Mouse (Mus musculus) intestine, embryonic 16.5 days (tissue): ENCODE results near the gene Xpo1. TPM values are rescaled to one million over a fixed set of nuclear protein-coding genes. Genes with fewer than 3 reads are reported as not detected.
"Not testable (repeated sequence)": the region's sequence is repeated elsewhere in the genome, so short reads cannot be mapped to it uniquely, and the experiment has no call there.

Source experiments
- ATAC-seq: fragments of 200-750 bp; cut with Nextera tagmentation; 2 replicates; pipeline ENCODE4 v1.8.0; 2017; ENCODE audit warnings: moderate TSS enrichment, moderate library complexity
- H3K27ac ChIP-seq: fragments of 300-500 bp; sonication (generic); 2 replicates; pipeline ENCODE4 v1.5.1; 2014; ENCODE audit warnings: mild to moderate bottlenecking, low read length
- H3K27me3 ChIP-seq: fragments of 300-500 bp; sonication (generic); replicated peaks from 2 replicates; pipeline ENCODE4 v1.6.1; 2014; ENCODE audit warnings: low read length, control low read depth, mixed read lengths; ENCODE audit not compliant: control insufficient read depth, insufficient read depth
- H3K36me3 ChIP-seq: fragments of 300-500 bp; sonication (generic); 2 replicates; pipeline ENCODE4 v1.6.1; 2014; ENCODE audit warnings: low read length, control low read depth; ENCODE audit not compliant: control insufficient read depth, insufficient read depth
- H3K4me1 ChIP-seq: fragments of 300-500 bp; sonication (generic); 2 replicates; pipeline ENCODE4 v1.6.1; 2014; ENCODE audit warnings: low read length, control low read depth, mixed read lengths; ENCODE audit not compliant: control insufficient read depth, insufficient read depth
- H3K4me2 ChIP-seq: fragments of 300-500 bp; sonication (generic); 2 replicates; pipeline ENCODE4 v1.6.1; 2014; ENCODE audit warnings: low read depth, low read length, control low read depth
- H3K4me3 ChIP-seq: fragments of 300-500 bp; sonication (generic); 2 replicates; pipeline ENCODE4 v1.5.1; 2014; ENCODE audit warnings: mild to moderate bottlenecking, low read length
- H3K9ac ChIP-seq: fragments of 300-500 bp; sonication (generic); 2 replicates; pipeline ENCODE4 v1.6.1; 2014; ENCODE audit warnings: low read depth, low read length
- H3K9me3 ChIP-seq: fragments of 300-500 bp; sonication (generic); 2 replicates; pipeline ENCODE4 v1.6.1; 2016; ENCODE audit warnings: low read length, control low read depth; ENCODE audit not compliant: control insufficient read depth
- WGBS: fragments of 180-500 bp; shearing (Covaris S2); extraction: QIAGEN DNeasy Blood & Tissue Kit; methylation state at CpG from one replicate; pipeline ENCODE4 v1.1.7; 2014; 5-methylcytosine and 5-hydroxymethylcytosine counted together
- polyA plus RNA-seq: library from polyadenylated mRNA; unstranded; fragments of >200 nt; fragmentation: Nextera tagmentation; extraction: Ambion mirVana; gene quantifications from 2 replicates; pipeline ENCODE4 v1.2.1, GENCODE M21; 2015

Gene Xpo1
- polyA plus RNA-seq, 1 experiment from 2014 or later = 49.6 TPM

- not testable (repeated sequence) for H3K4me2 ChIP-seq, H3K27me3 ChIP-seq, H3K9me3 ChIP-seq, H3K27ac ChIP-seq, ATAC-seq, H3K4me1 ChIP-seq, H3K4me3 ChIP-seq, H3K9ac ChIP-seq
- peaks cover 25% of the 10 kb centered on the region; the same call in 1 of the 2 replicates for H3K36me3 ChIP-seq
- 81% methylated on average over 4 of the region's 4 CpGs for WGBS
Measured at GRCm38 (mm10) chr11:23288866-23289265, 33.0 kb downstream of the Xpo1 start.

- Histone ChIP-seq H3K4me1 (no peaks in the 10 kb centered on the region), H3K4me3 (no peak overlapping the region), H3K4me2 (no peak overlapping the region), H3K27me3 (no peaks in the 10 kb centered on the region), H3K9ac (no peak overlapping the region), H3K36me3 (peaks cover 19% of the 10 kb centered on the region), H3K27ac (no peak overlapping the region), H3K9me3 (no peaks in the 10 kb centered on the region)
- no peak for ATAC-seq
- WGBS = 97% methylated on average over 2 of the region's 2 CpGs
Measured at GRCm38 (mm10) chr11:23297379-23297778, 41.5 kb downstream of the Xpo1 start.

- H3K4me1 ChIP-seq = no peaks in the 10 kb centered on the region
- peaks cover 17% of the 10 kb centered on the region for H3K36me3 ChIP-seq
- H3K9ac ChIP-seq = no peak overlapping the region
- H3K4me2 ChIP-seq = no peak overlapping the region
- no peak overlapping the region for H3K4me3 ChIP-seq
- H3K27me3 ChIP-seq = no peaks in the 10 kb centered on the region
- H3K27ac ChIP-seq = no peak overlapping the region
- 88% methylated on average over 2 of the region's 2 CpGs for WGBS
- ATAC-seq = no peak
- H3K9me3 ChIP-seq = no peaks in the 10 kb centered on the region
Measured at GRCm38 (mm10) chr11:23298301-23298700, 42.5 kb downstream of the Xpo1 start.

GRCm38 (mm10) chr11:23299910-23300309 is 44.1 kb downstream of the Xpo1 start:
- Histone ChIP-seq H3K27ac (no peak overlapping the region), H3K9me3 (no peaks in the 10 kb centered on the region), H3K27me3 (no peaks in the 10 kb centered on the region), H3K36me3 (peaks cover 8% of the 10 kb centered on the region; the same call in 1 of the 2 replicates), H3K4me2 (no peak overlapping the region), H3K4me1 (0 out of 2 replicates have a peak, but pooled peaks cover 2% of the 10 kb centered on the region), H3K4me3 (no peak overlapping the region), H3K9ac (no peak overlapping the region)
- ATAC-seq = peak; percentile 19
- 92% methylated on average over 1 of the region's 1 CpGs for WGBS

- no peak for ATAC-seq
- 69% methylated on average over 1 of the region's 1 CpGs for WGBS
Measured at GRCm38 (mm10) chr11:23303126-23303525, 47.3 kb downstream of the Xpo1 start.

GRCm38 (mm10) chr11:23305101-23305672 is 49.3 kb downstream of the Xpo1 start:
- Histone ChIP-seq H3K4me2 (peak overlapping the region; percentile 72), H3K27ac (peak overlapping the region; percentile 99), H3K9ac (peak overlapping the region; percentile 98), H3K4me3 (peak overlapping the region; percentile 96), H3K4me1 (peaks cover 15% of the 10 kb centered on the region)
- H3K36me3 ChIP-seq, H3K27me3 ChIP-seq, H3K9me3 ChIP-seq, ATAC-seq: not testable (repeated sequence)
- WGBS = 38% methylated on average over 10 of the region's 10 CpGs

More at GRCm38 (mm10) chr11:23303126-23303525, 47.3 kb downstream of the Xpo1 start:
- no peak overlapping the region for H3K9ac ChIP-seq
- H3K27me3 ChIP-seq = no peaks in the 10 kb centered on the region
- no peak overlapping the region for H3K27ac ChIP-seq
- no peak overlapping the region for H3K4me2 ChIP-seq
- H3K4me3 ChIP-seq = no peak overlapping the region
- H3K4me1 ChIP-seq = 0 out of 2 replicates have a peak, but pooled peaks cover 2% of the 10 kb centered on the region
- H3K9me3 ChIP-seq = no peaks in the 10 kb centered on the region
- H3K36me3 ChIP-seq = no peaks in the 10 kb centered on the region

- Histone ChIP-seq H3K36me3 (no peaks in the 10 kb centered on the region), H3K27me3 (no peaks in the 10 kb centered on the region), H3K4me1 (peaks cover 15% of the 10 kb centered on the region), H3K27ac (peak overlapping the region; percentile 99), H3K9me3 (no peaks in the 10 kb centered on the region), H3K4me3 (peak overlapping the region; percentile 96), H3K9ac (peak overlapping the region; percentile 98), H3K4me2 (peak overlapping the region; percentile 72)
- ATAC-seq = peak; percentile 98
- WGBS = under 1% methylated on average over 57 of the region's 98 CpGs
Measured at GRCm38 (mm10) chr11:23305673-23306608, 50.1 kb downstream of the Xpo1 start.

- Histone ChIP-seq H3K4me3 (peak within 1 kb of the TSS; percentile 96), H3K27me3 (no peaks in the 10 kb centered on the region), H3K9ac (peak within 1 kb of the TSS; percentile 98), H3K4me2 (peak within 1 kb of the TSS; percentile 72), H3K27ac (peak within 1 kb of the TSS; percentile 99), H3K36me3 (no peaks in the 10 kb centered on the region), H3K9me3 (no peaks in the 10 kb centered on the region), H3K4me1 (peaks cover 15% of the 10 kb centered on the region)
- WGBS = under 1% methylated on average over 46 of the region's 80 CpGs
- peak; percentile 73 for ATAC-seq
Measured at GRCm38 (mm10) chr11:23306764-23307565, 51.1 kb downstream of the Xpo1 start, which contains the start of gene Usp34. Usp34 (plus strand) TSS chr11:23306895.

GRCm38 (mm10) chr11:23307566-23307920 is 51.7 kb downstream of the Xpo1 start:
- Histone ChIP-seq H3K9me3 (no peaks in the 10 kb centered on the region), H3K27me3 (no peaks in the 10 kb centered on the region), H3K4me3 (peak overlapping the region; percentile 96), H3K36me3 (no peaks in the 10 kb centered on the region), H3K4me2 (peak overlapping the region; percentile 60), H3K27ac (peak overlapping the region; percentile 99), H3K4me1 (peaks cover 15% of the 10 kb centered on the region), H3K9ac (peak overlapping the region; percentile 98)
- 2% methylated on average over 6 of the region's 6 CpGs for WGBS
- no peak for ATAC-seq
